Mouse (Mus musculus): Measurements from ENCODE around the gene Crp.

Crp gene

DNA sequence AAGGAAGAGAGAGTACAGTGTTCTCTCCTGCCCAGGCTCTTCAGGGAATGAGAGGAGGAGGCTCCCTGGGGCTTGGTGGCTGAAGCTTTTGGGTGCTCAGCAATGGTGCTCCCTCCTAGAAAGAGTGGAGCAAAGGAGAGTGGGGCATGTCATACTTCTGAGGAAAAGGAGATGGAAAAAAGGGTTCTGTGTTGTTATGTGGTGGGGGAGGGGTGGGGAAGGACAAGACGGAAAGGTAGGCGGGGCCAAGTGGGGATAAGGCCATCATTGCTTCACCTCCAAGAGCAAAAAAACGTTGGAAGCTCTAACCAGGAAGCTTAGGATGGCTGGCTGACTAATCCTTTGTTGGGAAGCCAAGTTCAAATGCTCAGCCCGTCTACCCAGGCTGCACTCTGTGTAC is 14.1 kb downstream of the Crp start:
- in situ Hi-C loops (cut with MseI, MboI): no loop called here

DNA sequence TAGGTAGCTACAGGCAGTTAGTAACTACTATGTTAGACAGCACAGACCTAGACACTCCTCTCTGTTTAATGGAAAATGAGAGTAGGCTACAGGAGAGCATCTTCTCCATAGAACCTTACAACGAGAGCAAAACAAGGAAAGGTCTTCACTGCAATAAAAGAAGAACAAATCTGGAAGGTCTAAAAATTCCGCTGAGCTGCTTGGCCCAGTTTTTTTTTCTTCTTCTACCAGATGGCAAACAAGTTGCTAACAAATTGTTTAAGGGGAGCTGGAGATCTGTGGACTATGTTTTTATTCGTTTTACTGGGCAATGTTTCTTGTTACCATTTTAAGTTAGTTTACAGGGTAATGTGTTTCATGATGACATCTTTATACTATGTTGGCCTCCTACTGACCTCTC is 53.4 kb downstream of the Crp start:
- in situ Hi-C loops (cut with MseI, MboI): no loop called here

DNA sequence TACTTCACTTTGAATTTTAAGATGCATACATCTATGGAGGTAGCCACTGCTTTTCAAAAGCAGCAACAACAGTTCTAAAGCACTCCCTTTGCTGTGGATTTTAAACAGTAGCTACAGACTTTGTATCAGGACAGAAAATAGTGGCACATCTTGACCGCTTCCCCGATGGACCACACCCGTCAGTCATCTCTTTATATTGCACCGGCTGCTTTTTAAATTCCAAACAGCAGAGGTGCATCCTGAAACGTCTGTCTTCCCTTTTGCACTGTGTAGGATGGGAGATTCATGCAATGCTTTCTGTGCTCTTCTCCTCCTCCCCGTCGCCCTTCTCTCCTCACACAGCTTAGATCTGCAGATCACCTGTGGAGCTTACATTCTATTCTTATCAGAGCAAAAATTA is 57.3 kb downstream of the Crp start:
- in situ Hi-C loops (cut with MseI, MboI): no loop called here

DNA sequence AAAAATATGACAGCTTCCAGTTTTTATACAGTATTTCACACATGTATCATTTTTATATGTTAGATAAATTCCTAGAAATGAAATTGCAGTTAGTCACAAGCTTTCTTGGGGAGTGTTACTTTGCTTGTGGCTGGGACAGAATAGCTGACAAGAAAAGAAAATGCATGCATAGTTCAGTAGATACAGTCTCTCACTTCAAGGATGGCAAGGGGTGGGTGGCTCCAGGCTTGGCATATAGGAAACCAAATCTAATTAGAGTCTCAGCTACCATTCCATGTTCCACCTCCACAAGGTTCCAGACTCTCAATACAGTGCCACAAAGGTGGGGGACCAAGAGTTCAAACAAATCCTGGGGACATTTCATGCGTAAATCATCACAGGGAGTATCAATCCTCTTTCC is 61.7 kb downstream of the Crp start:
- in situ Hi-C loops (cut with MseI, MboI): no loop called here

DNA sequence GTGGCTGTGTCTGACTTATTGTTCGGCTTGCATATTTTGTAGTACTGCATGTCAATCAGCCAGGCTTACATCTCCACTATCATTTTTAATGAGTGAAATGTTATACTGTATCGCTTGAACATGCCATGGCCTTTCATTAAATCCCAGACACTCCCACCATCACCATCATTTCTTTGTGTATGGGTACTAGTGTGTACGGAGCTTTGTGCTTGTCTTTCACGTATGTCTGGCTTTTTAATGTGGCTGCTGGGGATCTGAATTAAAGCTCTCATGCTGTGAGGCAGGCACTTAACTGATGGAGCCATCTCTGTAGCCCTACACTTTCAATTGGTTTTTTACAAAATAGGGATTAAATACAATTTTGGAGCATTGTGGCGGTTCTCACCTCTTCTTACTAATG is 81.3 kb downstream of the Crp start:
- in situ Hi-C loops (cut with MseI, MboI): no loop called here

DNA sequence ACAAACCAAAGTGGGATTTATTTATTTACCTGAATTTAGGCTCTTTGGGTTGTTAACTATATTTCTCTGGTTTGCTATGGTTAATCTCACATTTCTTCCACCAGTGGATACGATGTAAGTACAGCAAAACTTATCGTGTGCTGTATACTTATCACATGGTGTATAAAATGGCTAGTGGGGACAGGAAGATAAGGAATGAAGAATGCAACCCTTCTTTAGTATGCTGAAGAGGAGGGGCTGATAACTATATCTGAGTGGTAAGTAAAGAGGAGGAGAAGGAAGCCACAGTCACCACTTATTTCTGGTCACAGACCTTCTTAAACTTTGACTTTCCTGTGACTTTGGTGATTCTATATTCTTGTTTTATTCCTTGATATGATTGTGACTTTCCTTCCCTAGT is 87.5 kb downstream of the Crp start:
- in situ Hi-C loops (cut with MseI, MboI): no loop called here

DNA sequence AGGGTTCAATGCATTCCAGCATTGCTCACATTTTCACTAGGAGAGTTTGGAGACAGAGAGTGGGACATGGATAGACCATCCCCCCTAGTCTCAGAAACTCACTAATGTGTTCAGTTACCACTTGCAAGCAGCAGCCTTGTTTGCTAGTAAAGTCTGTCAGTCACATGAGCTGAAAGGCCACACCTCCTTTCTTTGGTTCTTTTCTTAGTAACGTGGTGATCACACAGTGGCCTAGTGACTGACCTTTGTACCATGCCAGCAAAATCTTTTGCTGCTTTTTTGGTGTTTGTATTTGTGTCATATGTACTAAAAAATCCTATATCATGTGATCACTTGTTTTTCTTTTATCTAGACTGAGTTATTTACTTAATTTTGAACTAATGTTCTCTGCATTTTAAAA is 88.0 kb downstream of the Crp start:
- in situ Hi-C loops (cut with MseI, MboI): no loop called here

DNA sequence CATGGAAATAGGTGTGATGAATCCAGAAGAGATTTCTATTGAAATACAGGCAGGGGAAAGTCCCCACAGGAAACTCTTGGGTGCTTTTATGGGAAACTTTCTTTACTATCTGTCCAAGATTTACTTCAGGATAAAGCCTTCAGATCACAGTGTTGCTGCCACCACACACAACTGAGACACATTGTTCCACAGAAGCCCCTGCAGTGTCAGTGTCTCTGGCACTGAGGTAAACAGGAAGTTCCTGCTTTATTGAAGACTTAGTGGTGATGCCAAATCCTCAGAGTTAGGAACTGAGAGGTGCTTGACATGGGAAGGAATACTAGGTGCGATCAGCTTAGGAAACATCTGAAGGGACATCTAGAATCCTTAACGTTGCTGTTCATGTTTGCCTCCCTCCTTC is 131.1 kb downstream of the Crp start:
- in situ Hi-C loops (cut with MseI, MboI): no loop called here

DNA sequence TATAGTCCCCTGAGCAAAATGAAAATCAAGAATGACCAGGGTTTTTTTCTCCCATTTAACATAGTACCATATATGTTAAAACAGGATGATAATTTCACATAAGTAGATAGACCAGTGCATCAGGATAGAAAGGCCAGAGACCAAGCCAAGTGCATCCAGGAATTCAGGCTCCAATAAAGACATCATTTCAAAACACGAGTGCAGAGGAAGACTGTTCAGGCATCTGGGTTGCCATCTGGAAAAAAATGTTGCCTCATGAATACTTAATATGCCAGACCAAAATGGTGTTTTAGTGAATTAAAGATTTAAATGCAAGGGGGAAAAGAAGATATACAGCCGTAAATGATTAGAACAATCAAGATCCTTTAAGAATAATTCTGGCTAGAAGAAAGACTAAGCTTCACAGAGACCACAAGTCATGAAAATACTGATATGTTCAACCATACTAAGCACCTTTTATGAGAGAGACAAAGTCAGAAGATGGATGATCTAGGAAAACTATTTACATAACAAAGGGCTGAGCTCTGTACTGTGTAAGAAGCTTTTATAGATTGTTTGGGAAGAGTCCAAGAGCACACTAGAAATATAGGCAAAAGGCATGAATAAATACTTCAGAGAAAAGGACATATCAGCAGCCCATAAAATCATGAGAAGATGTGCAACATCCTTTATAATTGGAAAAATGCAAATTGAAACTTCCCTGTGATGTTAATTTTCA is 149.3 kb downstream of the Crp start:
- in situ Hi-C loops (cut with MseI, MboI): no loop called here

DNA sequence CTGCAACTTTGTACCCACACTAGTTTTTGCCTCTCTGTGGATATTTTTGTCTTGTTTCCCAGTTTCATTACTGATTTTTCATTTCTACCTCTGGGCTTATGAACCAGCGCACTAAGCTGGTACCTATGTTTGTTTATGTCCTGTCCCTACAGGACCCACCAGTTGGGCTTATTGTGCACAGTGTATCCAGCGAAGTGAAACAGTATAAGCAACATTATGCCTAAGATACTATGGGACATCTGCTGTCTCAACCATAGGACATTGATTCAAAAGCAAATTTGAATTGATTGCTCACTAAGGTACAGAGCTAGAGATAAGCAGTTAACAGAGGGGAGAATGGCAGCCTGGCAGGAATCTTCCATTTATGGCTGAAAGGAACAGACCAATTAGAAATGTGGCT is 150.3 kb downstream of the Crp start:
- in situ Hi-C loops (cut with MseI, MboI): no loop called here

DNA sequence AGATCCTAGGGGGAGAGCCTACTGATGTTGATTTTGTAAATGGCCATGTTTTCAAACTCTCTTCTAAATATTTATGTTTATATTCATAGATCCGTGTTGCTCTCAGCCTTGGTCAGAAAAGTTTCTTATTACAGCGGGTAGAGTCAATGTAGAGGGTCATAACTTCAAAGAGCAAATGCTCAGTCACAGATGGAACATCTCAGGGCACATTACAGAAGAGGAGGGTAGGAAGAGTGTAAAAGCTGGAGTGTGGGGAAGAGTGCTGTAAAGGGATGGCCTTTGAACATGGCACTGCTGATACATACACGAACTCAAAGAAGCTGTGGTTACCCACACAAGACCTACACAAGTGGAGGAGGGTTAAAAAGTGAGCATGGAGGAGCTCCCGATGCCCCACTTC is 177.4 kb downstream of the Crp start:
- in situ Hi-C loops (cut with MseI, MboI): no loop called here

DNA sequence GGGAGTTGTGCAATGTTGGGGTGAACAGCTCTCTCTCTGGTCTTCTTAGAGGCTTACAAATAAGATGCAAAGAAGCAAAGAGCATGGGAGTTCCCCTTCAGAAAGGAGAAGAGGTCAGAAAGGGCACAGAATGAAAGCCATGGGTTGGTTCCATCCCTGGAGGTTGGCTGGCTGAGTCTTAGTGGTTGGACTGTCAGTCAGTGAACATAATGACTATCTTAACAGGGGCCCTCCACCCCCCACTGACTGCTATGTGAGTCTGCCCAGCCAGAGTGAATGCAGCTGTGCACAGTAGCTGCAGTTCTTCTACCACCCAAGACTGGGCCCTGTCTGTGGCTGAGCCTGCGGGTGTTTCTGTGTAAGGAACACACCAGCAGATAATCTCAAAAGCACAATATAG is 178.8 kb downstream of the Crp start:
- in situ Hi-C loops (cut with MseI, MboI): no loop called here
